Mouse (Mus musculus) erythroblast, embryonic 14.5 days (primary cell): Measurements from ENCODE around the gene Znrf1.

Experiments used
- GATA1 ChIP-seq: IDR thresholded peaks from 2 replicates; pipeline ENCODE4 v1.6.1; 2012; ENCODE audit warnings: low read length, inconsistent platforms, mixed read lengths
- TAL1 ChIP-seq: IDR thresholded peaks from 3 replicates; pipeline ENCODE4 v1.6.1; 2012; ENCODE audit warnings: low read length, inconsistent platforms, mixed read lengths

- TF ChIP-seq TAL1 (no peak), GATA1 (no peak)
Measured at GRCm38 (mm10) chr8:111571661-111572060, 35.8 kb downstream of the Znrf1 start.
